Mouse (Mus musculus): ENCODE results near the gene Gm9040.
"Not testable (repeated sequence)": the region's sequence is repeated elsewhere in the genome, so short reads cannot be mapped to it uniquely, and the experiment has no call there.

DNA sequence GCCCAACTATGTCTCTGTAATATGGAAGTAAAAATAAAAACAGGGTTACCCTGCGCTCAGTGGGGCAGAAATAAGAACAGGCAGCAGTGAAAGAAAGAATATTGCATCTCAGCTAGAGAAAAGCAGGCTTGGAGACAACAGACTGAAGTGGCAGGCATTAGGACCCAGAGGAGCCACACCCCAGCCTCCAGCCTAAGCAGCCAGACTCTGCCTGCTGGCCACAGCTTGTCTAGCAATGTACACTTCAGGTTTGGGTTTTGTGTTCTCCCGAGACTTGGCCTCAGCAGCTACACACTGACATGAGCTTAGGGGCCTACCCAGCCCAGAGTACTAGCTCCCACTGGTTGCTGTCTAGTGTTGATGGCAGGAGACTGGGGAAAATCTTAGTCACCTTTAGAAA, 24.6 kb downstream of the Gm9040 start:
- not testable (repeated sequence) for TF ChIP-seq CTCF (conservative IDR thresholded peaks at IDR 0.05; ENCODE audit: low read length); NANOG (IDR thresholded peaks at IDR 0.05; ENCODE audit: borderline replicate concordance, low read length)

All from E14TG2a.4 (cell line).